Mouse (Mus musculus): Measurements from ENCODE around the gene Gmps. TPM values are rescaled to one million over a fixed set of nuclear protein-coding genes. Genes with fewer than 3 reads are reported as not detected.

Gmps gene
- polyA plus RNA-seq, 1 experiment from 2014 or later: 36.7 TPM

- peak overlapping the region; percentile 67 for H3K27ac ChIP-seq (ENCODE audit: low read length)
- 78% methylated on average over 6 of the region's 6 CpGs for WGBS
These were observed 11.0 kb upstream of the Gmps start for GRCm38 (mm10) chr3:63964922-63965249.

GRCm38 (mm10) chr3:63965929-63966328, 10.0 kb upstream of the Gmps start:
- H3K27ac ChIP-seq (ENCODE audit: low read length): no peak overlapping the region
- no peaks in the 10 kb centered on the region for H3K9me3 ChIP-seq (replicated peaks; ENCODE audit: control insufficient read depth, low read length)
- no peaks in the 10 kb centered on the region for H3K36me3 ChIP-seq (ENCODE audit: control insufficient read depth, insufficient read depth, low read length)
- H3K9ac ChIP-seq (ENCODE audit: low read length): no peak overlapping the region
- no peak for ATAC-seq (ENCODE audit: insufficient read depth, low FRiP score)
- H3K27me3 ChIP-seq (ENCODE audit: control insufficient read depth, insufficient read depth, low read length): no peaks in the 10 kb centered on the region; the same call in none of the 2 replicates
- no peak overlapping the region for H3K4me2 ChIP-seq (ENCODE audit: low read depth, low read length)
- peaks cover 10% of the 10 kb centered on the region for H3K4me1 ChIP-seq (ENCODE audit: control insufficient read depth, insufficient read depth, low read length)
- 77% methylated on average over 2 of the region's 2 CpGs for WGBS
- no peak overlapping the region for H3K4me3 ChIP-seq (replicated peaks; ENCODE audit: low read length)

More at GRCm38 (mm10) chr3:63964922-63965249, 11.0 kb upstream of the Gmps start:
- Histone ChIP-seq H3K27me3 (ENCODE audit: control insufficient read depth, insufficient read depth, low read length) (no peaks in the 10 kb centered on the region; the same call in none of the 2 replicates), H3K9ac (ENCODE audit: low read length) (0 out of 2 replicates have a peak overlapping the region, but pooled peaks have one; percentile 50), H3K4me3 (replicated peaks; ENCODE audit: low read length) (peak overlapping the region; percentile 92), H3K4me1 (ENCODE audit: control insufficient read depth, insufficient read depth, low read length) (peaks cover 10% of the 10 kb centered on the region), H3K9me3 (replicated peaks; ENCODE audit: control insufficient read depth, low read length) (no peaks in the 10 kb centered on the region), H3K4me2 (ENCODE audit: low read depth, low read length) (peak overlapping the region; percentile 83), H3K36me3 (ENCODE audit: control insufficient read depth, insufficient read depth, low read length) (no peaks in the 10 kb centered on the region)
- no peak for ATAC-seq (ENCODE audit: insufficient read depth, low FRiP score)

GRCm38 (mm10) chr3:63977895-63978294, 2.0 kb downstream of the Gmps start:
- Histone ChIP-seq H3K27ac (ENCODE audit: low read length) (no peak overlapping the region), H3K9me3 (replicated peaks; ENCODE audit: control insufficient read depth, low read length) (no peaks in the 10 kb centered on the region), H3K27me3 (ENCODE audit: control insufficient read depth, insufficient read depth, low read length) (no peaks in the 10 kb centered on the region), H3K4me2 (ENCODE audit: low read depth, low read length) (no peak overlapping the region), H3K4me1 (ENCODE audit: control insufficient read depth, insufficient read depth, low read length) (peaks cover 13% of the 10 kb centered on the region), H3K4me3 (replicated peaks; ENCODE audit: low read length) (no peak overlapping the region), H3K9ac (ENCODE audit: low read length) (no peak overlapping the region), H3K36me3 (ENCODE audit: control insufficient read depth, insufficient read depth, low read length) (peaks cover 3% of the 10 kb centered on the region; the same call in 1 of the 2 replicates)
- no peak for ATAC-seq (ENCODE audit: insufficient read depth, low FRiP score)
- 81% methylated on average over 4 of the region's 4 CpGs for whole genome bisulfite sequencing

- Histone ChIP-seq H3K4me2 (ENCODE audit: low read depth, low read length) (no peak overlapping the region), H3K36me3 (ENCODE audit: control insufficient read depth, insufficient read depth, low read length) (peaks cover 9% of the 10 kb centered on the region), H3K4me3 (replicated peaks; ENCODE audit: low read length) (no peak overlapping the region), H3K9me3 (replicated peaks; ENCODE audit: control insufficient read depth, low read length) (no peaks in the 10 kb centered on the region), H3K9ac (ENCODE audit: low read length) (no peak overlapping the region), H3K27me3 (ENCODE audit: control insufficient read depth, insufficient read depth, low read length) (no peaks in the 10 kb centered on the region), H3K4me1 (ENCODE audit: control insufficient read depth, insufficient read depth, low read length) (no peaks in the 10 kb centered on the region), H3K27ac (ENCODE audit: low read length) (no peak overlapping the region)
- no peak for ATAC-seq (ENCODE audit: insufficient read depth, low FRiP score)
- 85% methylated on average over 1 of the region's 1 CpGs for WGBS
These were observed 10.8 kb downstream of the Gmps start for GRCm38 (mm10) chr3:63986656-63987055.

- Histone ChIP-seq H3K9me3 (replicated peaks; ENCODE audit: control insufficient read depth, low read length) (no peaks in the 10 kb centered on the region), H3K9ac (ENCODE audit: low read length) (no peak overlapping the region), H3K4me3 (replicated peaks; ENCODE audit: low read length) (no peak overlapping the region), H3K4me2 (ENCODE audit: low read depth, low read length) (no peak overlapping the region), H3K4me1 (ENCODE audit: control insufficient read depth, insufficient read depth, low read length) (no peaks in the 10 kb centered on the region), H3K27ac (ENCODE audit: low read length) (no peak overlapping the region), H3K36me3 (ENCODE audit: control insufficient read depth, insufficient read depth, low read length) (peaks cover 4% of the 10 kb centered on the region), H3K27me3 (ENCODE audit: control insufficient read depth, insufficient read depth, low read length) (no peaks in the 10 kb centered on the region)
- no peak for ATAC-seq (ENCODE audit: insufficient read depth, low FRiP score)
- 91% methylated on average over 3 of the region's 3 CpGs for WGBS
These were observed 13.0 kb downstream of the Gmps start for GRCm38 (mm10) chr3:63988722-63989440.

- H3K27ac ChIP-seq (ENCODE audit: low read length): no peak overlapping the region
- no peaks in the 10 kb centered on the region for H3K27me3 ChIP-seq (ENCODE audit: control insufficient read depth, insufficient read depth, low read length)
- H3K36me3 ChIP-seq (ENCODE audit: control insufficient read depth, insufficient read depth, low read length): no peaks in the 10 kb centered on the region
- H3K9ac ChIP-seq (ENCODE audit: low read length): no peak overlapping the region
- 90% methylated on average over 3 of the region's 3 CpGs for WGBS
- ATAC-seq (ENCODE audit: insufficient read depth, low FRiP score): no peak
- no peaks in the 10 kb centered on the region for H3K4me1 ChIP-seq (ENCODE audit: control insufficient read depth, insufficient read depth, low read length)
- H3K9me3 ChIP-seq (replicated peaks; ENCODE audit: control insufficient read depth, low read length): no peaks in the 10 kb centered on the region
- no peak overlapping the region for H3K4me3 ChIP-seq (replicated peaks; ENCODE audit: low read length)
- no peak overlapping the region for H3K4me2 ChIP-seq (ENCODE audit: low read depth, low read length)
These were observed 45.5 kb downstream of the Gmps start for GRCm38 (mm10) chr3:64021436-64021835.

- ATAC-seq (ENCODE audit: insufficient read depth, low FRiP score): no peak
- no peaks in the 10 kb centered on the region for H3K4me1 ChIP-seq (ENCODE audit: control insufficient read depth, insufficient read depth, low read length)
- H3K36me3 ChIP-seq (ENCODE audit: control insufficient read depth, insufficient read depth, low read length): no peaks in the 10 kb centered on the region
- no peak overlapping the region for H3K4me2 ChIP-seq (ENCODE audit: low read depth, low read length)
- 71% methylated on average over 2 of the region's 2 CpGs for WGBS
- H3K27ac ChIP-seq (ENCODE audit: low read length): no peak overlapping the region
- H3K9ac ChIP-seq (ENCODE audit: low read length): no peak overlapping the region
- H3K4me3 ChIP-seq (replicated peaks; ENCODE audit: low read length): no peak overlapping the region
- no peaks in the 10 kb centered on the region for H3K27me3 ChIP-seq (ENCODE audit: control insufficient read depth, insufficient read depth, low read length)
- H3K9me3 ChIP-seq (replicated peaks; ENCODE audit: control insufficient read depth, low read length): no peaks in the 10 kb centered on the region
These were observed 46.0 kb downstream of the Gmps start for GRCm38 (mm10) chr3:64021867-64022266.

- no peaks in the 10 kb centered on the region for H3K9me3 ChIP-seq (replicated peaks; ENCODE audit: control insufficient read depth, low read length)
- no peak for ATAC-seq (ENCODE audit: insufficient read depth, low FRiP score)
- H3K4me2 ChIP-seq (ENCODE audit: low read depth, low read length): no peak overlapping the region
- no peaks in the 10 kb centered on the region for H3K36me3 ChIP-seq (ENCODE audit: control insufficient read depth, insufficient read depth, low read length)
- 95% methylated on average over 4 of the region's 4 CpGs for WGBS
- H3K27ac ChIP-seq (ENCODE audit: low read length): no peak overlapping the region
- no peak overlapping the region for H3K4me3 ChIP-seq (replicated peaks; ENCODE audit: low read length)
- no peaks in the 10 kb centered on the region for H3K27me3 ChIP-seq (ENCODE audit: control insufficient read depth, insufficient read depth, low read length)
- no peak overlapping the region for H3K9ac ChIP-seq (ENCODE audit: low read length)
- H3K4me1 ChIP-seq (ENCODE audit: control insufficient read depth, insufficient read depth, low read length): no peaks in the 10 kb centered on the region
These were observed 53.9 kb downstream of the Gmps start for GRCm38 (mm10) chr3:64029846-64030245.

- H3K9me3 ChIP-seq (replicated peaks; ENCODE audit: control insufficient read depth, low read length): no peaks in the 10 kb centered on the region
- no peaks in the 10 kb centered on the region for H3K27me3 ChIP-seq (ENCODE audit: control insufficient read depth, insufficient read depth, low read length)
- ATAC-seq (ENCODE audit: insufficient read depth, low FRiP score): no peak
- no peak overlapping the region for H3K27ac ChIP-seq (ENCODE audit: low read length)
- no peak overlapping the region for H3K9ac ChIP-seq (ENCODE audit: low read length)
- no peaks in the 10 kb centered on the region for H3K36me3 ChIP-seq (ENCODE audit: control insufficient read depth, insufficient read depth, low read length)
- H3K4me2 ChIP-seq (ENCODE audit: low read depth, low read length): no peak overlapping the region
- 61% methylated on average over 7 of the region's 7 CpGs for WGBS
- H3K4me1 ChIP-seq (ENCODE audit: control insufficient read depth, insufficient read depth, low read length): no peaks in the 10 kb centered on the region
- H3K4me3 ChIP-seq (replicated peaks; ENCODE audit: low read length): no peak overlapping the region
These were observed 62.4 kb downstream of the Gmps start for GRCm38 (mm10) chr3:64038136-64038841.

Measured in stomach, embryonic 16.5 days (tissue).